Mouse (Mus musculus) T-cell, adult 2 months (primary cell): ENCODE data around the gene Rtn3.
"Not testable (repeated sequence)": the region's sequence is repeated elsewhere in the genome, so short reads cannot be mapped to it uniquely, and the experiment has no call there.

ENCODE experiments used
- DNase-seq: peaks from one replicate; pipeline ENCODE4 v3.0.0; 2022; ENCODE audit warnings: low spot score

Gene Rtn3

GRCm38 (mm10) chr19:7422656-7423027 is 60.4 kb downstream of the Rtn3 start:
- DNase-seq = no peak

GRCm38 (mm10) chr19:7421602-7422591 is 61.2 kb downstream of the Rtn3 start:
- no peak for DNase-seq

GRCm38 (mm10) chr19:7420841-7421601 is 62.1 kb downstream of the Rtn3 start:
- no peak for DNase-seq

GRCm38 (mm10) chr19:7420108-7420507 is 63.0 kb downstream of the Rtn3 start:
- DNase-seq = no peak

GRCm38 (mm10) chr19:7419134-7419533 is 63.9 kb downstream of the Rtn3 start:
- no peak for DNase-seq

- DNase-seq = peak; percentile 73
These were observed 64.9 kb downstream of the Rtn3 start for GRCm38 (mm10) chr19:7417911-7418849.

- peak; percentile 22 for DNase-seq
These were observed 66.0 kb downstream of the Rtn3 start, which contains the start of gene 2700081O15Rik for GRCm38 (mm10) chr19:7416834-7417735. Gene 2700081O15Rik (plus strand): TSS chr19:7417625.

GRCm38 (mm10) chr19:7415916-7416833 is 66.9 kb downstream of the Rtn3 start:
- no peak for DNase-seq

GRCm38 (mm10) chr19:7412361-7412760 is 70.7 kb downstream of the Rtn3 start:
- no peak for DNase-seq

GRCm38 (mm10) chr19:7404623-7405229 is 78.4 kb downstream of the Rtn3 start:
- no peak for DNase-seq

GRCm38 (mm10) chr19:7400635-7401034 is 82.4 kb downstream of the Rtn3 start:
- DNase-seq = no peak

- DNase-seq = not testable (repeated sequence)
These were observed 84.2 kb downstream of the Rtn3 start for GRCm38 (mm10) chr19:7398898-7399297.

GRCm38 (mm10) chr19:7396867-7397826 is 85.9 kb downstream of the Rtn3 start:
- not testable (repeated sequence) for DNase-seq

GRCm38 (mm10) chr19:7388488-7388887 is 94.6 kb downstream of the Rtn3 start:
- no peak for DNase-seq

GRCm38 (mm10) chr19:7386042-7386441 is 97.0 kb downstream of the Rtn3 start:
- DNase-seq = no peak

GRCm38 (mm10) chr19:7382903-7383865 is 99.9 kb downstream of the Rtn3 start, which contains the start of gene Spindoc:
Gene Spindoc (minus strand): TSS chr19:7382994.
- DNase-seq = peak; percentile 91
